Mouse (Mus musculus): ENCODE results near the gene Hspd1. TPM values are rescaled to one million over a fixed set of nuclear protein-coding genes. Genes with fewer than 3 reads are reported as not detected.
A peak's percentile ranks its signal among the peaks of the same experiment; 100 is the strongest.
"Not testable (repeated sequence)": the region's sequence is repeated elsewhere in the genome, so short reads cannot be mapped to it uniquely, and the experiment has no call there.

The Hspd1 gene
- polyA plus RNA-seq, 1 experiment from 2014 or later = 255 TPM

DNA sequence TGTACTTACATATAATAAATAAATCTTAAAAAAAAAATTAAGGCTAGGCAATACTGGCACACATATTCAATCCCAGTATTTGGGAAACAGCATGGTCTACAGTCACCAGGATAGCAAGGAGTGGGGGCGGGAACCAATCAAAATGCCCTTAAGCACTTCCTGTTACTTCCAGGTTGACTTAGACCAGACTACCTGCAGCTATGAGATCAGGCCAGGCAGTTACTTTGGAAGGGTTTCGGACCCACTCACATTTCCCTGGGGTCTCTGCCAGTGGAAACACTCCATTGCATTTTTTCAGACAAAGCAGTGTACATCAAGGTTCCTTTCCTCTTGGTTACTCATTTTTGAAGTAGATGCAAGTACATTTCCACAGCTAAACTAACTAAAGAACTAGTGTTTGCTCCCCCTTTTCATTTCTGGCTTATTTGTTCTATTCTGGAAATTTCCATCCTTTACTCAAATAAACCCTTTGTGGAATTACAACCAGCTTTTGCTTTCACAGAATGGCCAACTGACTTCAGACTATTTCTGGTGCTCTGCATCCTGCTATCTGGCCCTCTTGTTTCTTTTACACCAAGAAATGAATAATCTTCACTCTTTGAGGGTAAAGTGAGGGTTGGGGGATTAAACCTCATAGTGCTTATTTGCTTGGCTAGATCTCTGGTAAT is 11.1 kb downstream of the Hspd1 start:
- ATAC-seq = 0 out of 2 replicates have a peak, but pooled peaks have one; percentile 52
- WGBS = 87% methylated on average over 2 of the region's 2 CpGs
- peaks cover 34% of the 10 kb centered on the region for H3K36me3 ChIP-seq (ENCODE audit: control insufficient read depth, insufficient read depth, low read length)

DNA sequence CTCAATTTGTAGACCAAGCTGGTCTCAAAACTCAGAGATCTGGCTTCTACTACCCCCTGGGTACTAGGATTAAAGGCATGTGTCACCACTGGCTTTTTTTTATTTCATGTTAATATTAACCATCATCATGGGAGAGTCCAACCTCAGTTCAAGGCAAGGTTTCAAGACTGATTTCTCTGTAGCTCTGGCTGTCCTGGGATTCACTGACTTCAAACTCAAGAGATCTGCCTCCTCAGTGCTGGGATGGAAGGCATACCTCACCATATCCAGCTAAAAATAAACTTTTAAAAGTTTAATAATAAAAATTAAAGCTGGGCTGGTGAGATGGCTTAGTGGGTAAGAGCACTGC is 11.7 kb downstream of the Hspd1 start:
- H3K4me3 ChIP-seq (ENCODE audit: low read depth, low read length) = no peak overlapping the region
- H3K27ac ChIP-seq (ENCODE audit: low read length) = no peak overlapping the region
- no peaks in the 10 kb centered on the region for H3K27me3 ChIP-seq (ENCODE audit: control insufficient read depth, insufficient read depth, low read depth, low read length)
- no peak for ATAC-seq
- H3K9ac ChIP-seq (ENCODE audit: low read depth, low read length) = no peak overlapping the region
- H3K36me3 ChIP-seq (ENCODE audit: control insufficient read depth, insufficient read depth, low read length) = peaks cover 34% of the 10 kb centered on the region
- no peaks in the 10 kb centered on the region for H3K4me1 ChIP-seq (ENCODE audit: control insufficient read depth, insufficient read depth, low read length)
- H3K4me2 ChIP-seq (ENCODE audit: low read length) = no peak overlapping the region
- no peaks in the 10 kb centered on the region for H3K9me3 ChIP-seq (replicated peaks; ENCODE audit: control insufficient read depth, low read length, poor library complexity, severe bottlenecking)

More for the DNA sequence above, 11.1 kb downstream of the Hspd1 start:
- Histone ChIP-seq H3K9ac (ENCODE audit: low read depth, low read length) (no peak overlapping the region), H3K27me3 (ENCODE audit: control insufficient read depth, insufficient read depth, low read depth, low read length) (no peaks in the 10 kb centered on the region), H3K27ac (ENCODE audit: low read length) (no peak overlapping the region), H3K4me3 (ENCODE audit: low read depth, low read length) (no peak overlapping the region), H3K9me3 (replicated peaks; ENCODE audit: control insufficient read depth, low read length, poor library complexity, severe bottlenecking) (no peaks in the 10 kb centered on the region), H3K4me1 (ENCODE audit: control insufficient read depth, insufficient read depth, low read length) (no peaks in the 10 kb centered on the region), H3K4me2 (ENCODE audit: low read length) (no peak overlapping the region)

DNA sequence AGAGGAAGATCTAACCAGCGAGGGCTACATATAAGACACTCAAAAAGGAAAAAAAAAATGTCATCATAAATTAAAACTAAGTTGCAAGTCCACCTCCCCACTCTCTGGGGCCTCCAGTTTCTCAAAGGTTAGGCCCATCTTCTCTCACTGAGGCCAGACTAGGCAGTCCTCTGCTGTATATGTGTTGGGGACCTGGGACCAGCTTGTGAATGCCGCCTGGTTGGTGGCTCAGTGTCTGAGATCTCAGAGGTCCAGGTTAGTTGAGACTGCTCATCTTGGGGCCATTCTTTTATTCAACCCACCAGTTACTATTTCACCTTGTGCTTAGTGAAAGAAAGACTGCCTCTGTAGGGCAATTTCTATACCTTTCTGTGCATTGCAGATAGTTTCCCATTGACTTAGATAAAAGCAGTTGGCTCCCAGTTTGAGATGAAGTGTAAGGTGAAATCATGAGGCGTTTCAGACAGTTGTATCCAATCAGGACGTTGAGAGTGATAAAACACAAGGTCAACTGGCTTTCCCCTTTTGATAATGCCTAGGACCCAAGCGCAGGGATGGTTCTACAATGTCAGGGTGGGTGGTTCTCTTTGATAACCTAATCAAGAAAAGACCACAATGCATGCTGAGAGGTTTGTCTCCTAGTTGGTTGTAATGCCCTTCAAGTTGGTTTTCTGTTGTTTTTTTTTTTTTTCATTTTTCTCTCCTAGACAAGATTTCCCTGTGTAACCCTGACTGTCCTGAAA is 12.2 kb downstream of the Hspd1 start:
- H3K27ac ChIP-seq (ENCODE audit: low read length) = no peak overlapping the region
- WGBS = 80% methylated on average over 5 of the region's 5 CpGs
- no peak overlapping the region for H3K4me2 ChIP-seq (ENCODE audit: low read length)
- H3K36me3 ChIP-seq (ENCODE audit: control insufficient read depth, insufficient read depth, low read length) = peaks cover 29% of the 10 kb centered on the region
- no peak overlapping the region for H3K4me3 ChIP-seq (ENCODE audit: low read depth, low read length)
- no peak for ATAC-seq
- no peaks in the 10 kb centered on the region for H3K4me1 ChIP-seq (ENCODE audit: control insufficient read depth, insufficient read depth, low read length)
- no peaks in the 10 kb centered on the region for H3K27me3 ChIP-seq (ENCODE audit: control insufficient read depth, insufficient read depth, low read depth, low read length)
- no peak overlapping the region for H3K9ac ChIP-seq (ENCODE audit: low read depth, low read length)
- H3K9me3 ChIP-seq (replicated peaks; ENCODE audit: control insufficient read depth, low read length, poor library complexity, severe bottlenecking) = no peaks in the 10 kb centered on the region

DNA sequence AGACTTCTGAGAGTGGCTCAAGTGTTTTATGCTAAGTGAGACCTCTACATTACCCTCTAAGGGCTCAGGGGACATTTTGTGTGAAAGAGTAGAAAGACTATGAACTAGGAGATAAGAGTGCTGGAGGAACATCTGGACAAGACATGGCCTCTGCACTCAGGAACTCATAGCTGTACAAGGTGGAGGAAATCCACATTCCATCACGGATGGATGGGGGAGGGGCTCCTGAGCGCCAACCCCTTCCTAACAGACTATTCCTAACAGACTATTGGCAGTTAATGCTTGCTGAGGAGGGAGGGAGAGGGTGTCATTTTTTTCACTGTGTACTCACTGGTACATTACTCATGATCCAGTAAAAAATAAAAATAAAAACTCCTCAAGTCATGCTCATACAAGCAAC is 13.3 kb downstream of the Hspd1 start:
- no peaks in the 10 kb centered on the region for H3K27me3 ChIP-seq (ENCODE audit: control insufficient read depth, insufficient read depth, low read depth, low read length)
- no peak for ATAC-seq
- no peak overlapping the region for H3K27ac ChIP-seq (ENCODE audit: low read length)
- H3K4me2 ChIP-seq (ENCODE audit: low read length) = no peak overlapping the region
- H3K36me3 ChIP-seq (ENCODE audit: control insufficient read depth, insufficient read depth, low read length) = peaks cover 25% of the 10 kb centered on the region
- no peak overlapping the region for H3K9ac ChIP-seq (ENCODE audit: low read depth, low read length)
- H3K9me3 ChIP-seq (replicated peaks; ENCODE audit: control insufficient read depth, low read length, poor library complexity, severe bottlenecking) = no peaks in the 10 kb centered on the region
- 73% methylated on average over 2 of the region's 2 CpGs for WGBS
- H3K4me1 ChIP-seq (ENCODE audit: control insufficient read depth, insufficient read depth, low read length) = no peaks in the 10 kb centered on the region
- H3K4me3 ChIP-seq (ENCODE audit: low read depth, low read length) = no peak overlapping the region

DNA sequence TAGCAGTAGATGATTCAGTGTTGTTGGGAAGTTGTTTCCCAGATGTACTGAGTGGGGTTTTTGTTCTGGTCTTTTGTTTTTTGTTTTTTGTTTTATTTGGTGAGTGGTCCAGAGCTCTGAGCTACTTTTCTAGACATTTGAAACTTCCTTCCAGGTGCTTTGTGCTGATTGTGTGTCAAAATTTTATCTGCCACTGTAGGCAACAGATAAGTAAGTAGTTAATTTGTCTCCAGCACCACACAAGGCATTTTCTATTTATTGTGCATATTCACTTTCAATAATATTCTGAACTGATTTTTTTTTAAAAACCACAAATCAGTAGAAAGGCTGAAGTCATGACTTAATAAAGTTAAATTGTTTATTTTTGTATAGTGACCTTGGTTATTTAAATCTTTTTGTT is 15.7 kb downstream of the Hspd1 start:
- not testable (repeated sequence) for H3K4me3 ChIP-seq (ENCODE audit: low read depth, low read length); H3K9ac ChIP-seq (ENCODE audit: low read depth, low read length); ATAC-seq; H3K27me3 ChIP-seq (ENCODE audit: control insufficient read depth, insufficient read depth, low read depth, low read length); H3K4me2 ChIP-seq (ENCODE audit: low read length); H3K9me3 ChIP-seq (replicated peaks; ENCODE audit: control insufficient read depth, low read length, poor library complexity, severe bottlenecking); H3K27ac ChIP-seq (ENCODE audit: low read length); H3K4me1 ChIP-seq (ENCODE audit: control insufficient read depth, insufficient read depth, low read length)
- peaks cover 21% of the 10 kb centered on the region for H3K36me3 ChIP-seq (ENCODE audit: control insufficient read depth, insufficient read depth, low read length)

DNA sequence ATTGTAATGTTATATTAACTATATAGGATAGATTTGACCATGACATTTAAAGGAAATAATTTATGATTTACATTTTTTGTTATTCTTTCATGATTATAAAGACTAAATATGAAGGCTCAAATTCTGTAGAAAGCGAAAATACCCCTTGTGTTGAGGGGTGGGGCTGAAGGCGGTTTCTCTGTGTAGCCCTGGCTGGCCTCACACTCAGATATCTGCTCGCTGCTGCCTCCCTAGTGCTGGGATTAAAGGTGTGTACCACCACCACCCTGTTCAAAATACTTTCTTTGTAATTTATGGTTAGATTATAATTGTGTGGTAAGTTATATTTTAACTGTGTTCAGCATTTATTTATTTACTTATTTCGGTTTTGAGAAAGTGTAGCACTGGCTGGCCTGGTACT is 26.3 kb downstream of the Hspd1 start:
- Histone ChIP-seq H3K4me2 (ENCODE audit: low read length) (no peak overlapping the region), H3K9ac (ENCODE audit: low read depth, low read length) (no peak overlapping the region), H3K27ac (ENCODE audit: low read length) (no peak overlapping the region), H3K36me3 (ENCODE audit: control insufficient read depth, insufficient read depth, low read length) (peaks cover 9% of the 10 kb centered on the region), H3K4me1 (ENCODE audit: control insufficient read depth, insufficient read depth, low read length) (no peaks in the 10 kb centered on the region), H3K27me3 (ENCODE audit: control insufficient read depth, insufficient read depth, low read depth, low read length) (no peaks in the 10 kb centered on the region), H3K4me3 (ENCODE audit: low read depth, low read length) (no peak overlapping the region), H3K9me3 (replicated peaks; ENCODE audit: control insufficient read depth, low read length, poor library complexity, severe bottlenecking) (no peaks in the 10 kb centered on the region)
- WGBS = 96% methylated on average over 4 of the region's 4 CpGs
- ATAC-seq = no peak

DNA sequence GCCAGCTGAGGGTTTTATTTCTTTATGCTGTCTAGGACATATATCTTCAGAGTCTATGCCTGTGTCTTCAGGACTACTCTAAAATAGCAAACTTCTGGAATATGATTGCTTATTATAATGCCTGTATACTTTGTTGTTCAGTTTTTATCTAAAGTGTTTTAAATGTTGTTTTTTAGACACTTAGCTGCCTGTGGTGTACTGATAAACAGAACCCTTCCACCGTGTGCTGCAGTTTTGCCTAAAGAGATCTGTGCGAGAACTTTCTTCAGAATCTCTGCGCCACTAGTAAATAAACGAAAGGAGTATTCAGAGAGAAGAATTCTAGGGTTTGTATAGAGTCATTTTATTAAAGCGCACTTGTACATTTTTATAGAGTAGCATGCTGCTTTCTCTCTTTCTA is 26.9 kb downstream of the Hspd1 start:
- WGBS = 95% methylated on average over 5 of the region's 5 CpGs
- H3K27me3 ChIP-seq (ENCODE audit: control insufficient read depth, insufficient read depth, low read depth, low read length) = no peaks in the 10 kb centered on the region
- H3K4me3 ChIP-seq (ENCODE audit: low read depth, low read length) = no peak overlapping the region
- H3K9ac ChIP-seq (ENCODE audit: low read depth, low read length) = no peak overlapping the region
- H3K4me2 ChIP-seq (ENCODE audit: low read length) = no peak overlapping the region
- no peak overlapping the region for H3K27ac ChIP-seq (ENCODE audit: low read length)
- H3K36me3 ChIP-seq (ENCODE audit: control insufficient read depth, insufficient read depth, low read length) = peaks cover 9% of the 10 kb centered on the region
- H3K9me3 ChIP-seq (replicated peaks; ENCODE audit: control insufficient read depth, low read length, poor library complexity, severe bottlenecking) = no peaks in the 10 kb centered on the region
- no peak for ATAC-seq
- H3K4me1 ChIP-seq (ENCODE audit: control insufficient read depth, insufficient read depth, low read length) = no peaks in the 10 kb centered on the region

DNA sequence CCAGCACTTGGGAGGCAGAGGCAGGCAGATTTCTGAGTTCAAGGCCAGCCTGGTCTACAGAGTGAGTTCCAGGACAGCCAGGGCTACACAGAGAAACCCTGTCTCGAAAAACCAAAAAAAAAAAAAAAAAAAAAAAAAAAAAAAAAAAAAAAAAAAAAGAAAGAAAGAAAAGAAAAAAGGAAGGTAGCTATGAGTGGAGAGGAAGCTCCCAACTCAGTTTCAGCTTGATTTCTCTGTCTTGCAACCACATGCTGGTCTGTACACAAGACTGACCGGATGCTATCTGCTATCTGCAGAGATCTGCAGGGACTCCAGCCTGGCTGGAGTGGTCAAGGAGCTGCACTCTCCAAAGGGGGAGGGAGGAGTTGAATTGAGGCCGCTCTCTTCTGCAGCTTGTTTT is 29.7 kb downstream of the Hspd1 start:
- not testable (repeated sequence) for H3K9me3 ChIP-seq (replicated peaks; ENCODE audit: control insufficient read depth, low read length, poor library complexity, severe bottlenecking); H3K4me3 ChIP-seq (ENCODE audit: low read depth, low read length); ATAC-seq; H3K36me3 ChIP-seq (ENCODE audit: control insufficient read depth, insufficient read depth, low read length); H3K27me3 ChIP-seq (ENCODE audit: control insufficient read depth, insufficient read depth, low read depth, low read length); H3K4me2 ChIP-seq (ENCODE audit: low read length); H3K27ac ChIP-seq (ENCODE audit: low read length); H3K4me1 ChIP-seq (ENCODE audit: control insufficient read depth, insufficient read depth, low read length); H3K9ac ChIP-seq (ENCODE audit: low read depth, low read length)
- 81% methylated on average over 2 of the region's 3 CpGs for WGBS

DNA sequence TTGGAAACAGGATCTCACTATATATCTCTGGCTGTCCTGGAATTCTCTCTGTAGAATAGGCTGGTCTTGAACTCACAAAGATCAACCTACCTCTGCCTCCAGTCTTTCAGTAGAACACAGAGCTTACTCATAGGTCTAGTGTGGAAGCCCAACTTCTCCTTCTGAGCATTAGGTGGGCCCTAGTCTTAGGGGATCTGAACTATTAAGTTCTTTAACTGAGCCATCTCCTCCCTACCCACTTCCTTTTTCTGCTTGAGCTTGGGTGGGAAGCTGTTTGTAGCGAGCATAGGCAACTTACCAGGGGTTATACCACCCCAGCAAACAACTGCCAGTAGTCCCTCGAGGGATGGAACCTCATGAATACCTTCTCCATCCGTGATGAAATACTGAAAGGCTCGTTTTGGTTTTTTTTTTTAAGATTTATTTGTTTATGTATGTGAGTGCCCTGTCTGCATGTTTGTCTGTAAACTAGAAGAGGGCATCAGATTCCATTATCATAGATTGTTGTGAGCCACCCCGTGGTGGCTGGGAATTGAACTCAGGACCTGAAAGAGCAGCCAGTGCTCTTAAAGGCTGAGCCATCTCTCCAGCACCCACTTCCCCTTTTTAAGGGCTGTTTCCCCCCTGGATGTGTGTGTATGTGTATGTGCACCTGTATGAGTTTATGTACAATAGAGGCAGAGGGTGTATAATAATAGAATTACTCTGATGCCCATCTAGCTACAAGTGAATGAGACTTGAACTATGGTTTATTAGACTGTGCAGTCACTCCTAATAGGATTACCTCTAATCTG is 32.5 kb downstream of the Hspd1 start:
- Histone ChIP-seq H3K4me3 (ENCODE audit: low read depth, low read length) (no peak overlapping the region), H3K4me1 (ENCODE audit: control insufficient read depth, insufficient read depth, low read length) (peaks cover 10% of the 10 kb centered on the region), H3K4me2 (ENCODE audit: low read length) (no peak overlapping the region), H3K27ac (ENCODE audit: low read length) (no peak overlapping the region), H3K9me3 (replicated peaks; ENCODE audit: control insufficient read depth, low read length, poor library complexity, severe bottlenecking) (no peaks in the 10 kb centered on the region), H3K9ac (ENCODE audit: low read depth, low read length) (no peak overlapping the region), H3K27me3 (ENCODE audit: control insufficient read depth, insufficient read depth, low read depth, low read length) (no peaks in the 10 kb centered on the region; the same call in 1 of the 2 replicates), H3K36me3 (ENCODE audit: control insufficient read depth, insufficient read depth, low read length) (no peaks in the 10 kb centered on the region)
- WGBS = 86% methylated on average over 5 of the region's 5 CpGs
- no peak for ATAC-seq

Data from midbrain, embryonic 16.5 days (tissue).